13 mouse cellular contexts compared by ENCODE assay signal in genomic region chr6:129112526-129112925, GRCm38 (mm10). TPM values are rescaled to one million over a fixed set of nuclear protein-coding genes. Genes with fewer than 3 reads are reported as not detected.
DNase-seq lines count a peak whose midpoint lies in the region.
"Had no signal": no experiment of that assay in that cellular context is flagged by ENCODE, and none has a peak within 500 bp of the region (broad histone marks: within the 10 kb centered on the region; RNA-seq: fewer than 3 reads in every experiment).

No protein-coding gene starts in this region.

- DNase-seq in adrenal gland, postnatal 14 days, result peak; percentile 16
- no peak for DNase-seq in adrenal gland, postnatal 4 days (ENCODE audit: low spot score in 2 of 2)
- peak; percentile 19 for DNase-seq in kidney, adult 18-20 months
- DNase-seq in kidney, adult 8-10 months, result no peak
- peak; percentile 33 for DNase-seq in kidney, adult 9 months
- DNase-seq in lung, postnatal 25 days (ENCODE audit: low spot score), result peak; percentile 17
- DNase-seq in right cerebral cortex, adult 18-20 months, result no peak
- DNase-seq in cerebellum, adult 8-10 months, result no peak
- DNase-seq: cerebellum, adult 9-10 months; embryo, embryonic 11 days; layer of hippocampus, adult 9-11 months; thymus, postnatal 36 days had no signal

RNA-seq across cellular contexts. Expression of gene Clec2e, which starts 11.8 kb away (rescaled TPM):
- not detected in 2 replicates for total RNA-seq in adrenal gland, postnatal 14 days (2021)
- total RNA-seq in adrenal gland, postnatal 4 days (2021), result under 1 TPM in 1 of 2 experiments, not detected in 1; 0.14 TPM
- total RNA-seq: left cerebral cortex, postnatal 25 days had no signal

Comparison
In these comparisons a context has a peak if more than half of its experiments do, and no peak if none do; other contexts are left out.
1. DNase-seq: peak in adrenal gland, postnatal 14 days (single experiment), kidney, adult 18-20 months (single experiment), kidney, adult 9 months (single experiment) and lung, postnatal 25 days (single experiment); none in adrenal gland, postnatal 4 days (0 of 2), kidney, adult 8-10 months (0 of 2), right cerebral cortex, adult 18-20 months (single experiment) and cerebellum, adult 8-10 months (single experiment).